Mouse (Mus musculus): ENCODE data around the gene Abcf1. TPM values are rescaled to one million over a fixed set of nuclear protein-coding genes. Genes with fewer than 3 reads are reported as not detected.

Gene Abcf1
- polyA plus RNA-seq, 1 experiment from 2014 or later, result 71.5 TPM

- TF ChIP-seq EP300 (optimal IDR thresholded peaks at IDR 0.05) (no peak), CTCF (IDR thresholded peaks at IDR 0.05; ENCODE audit: low read depth) (0 out of 2 replicates have a peak, but pooled peaks have one; percentile 10)
- peak; percentile 51 for DNase-seq (ENCODE audit: low spot score)
- H3K27me3 ChIP-seq (ENCODE audit: control insufficient read depth, insufficient read depth, low read length), result no peaks in the 10 kb centered on the region
- H3K27ac ChIP-seq (replicated peaks), result no peak overlapping the region
- no peak overlapping the region for H3K9ac ChIP-seq (ENCODE audit: low read length)
- no peak overlapping the region for H3K4me3 ChIP-seq (ENCODE audit: low read depth, low read length)
- no peaks in the 10 kb centered on the region for H3K36me3 ChIP-seq (ENCODE audit: control insufficient read depth, insufficient read depth, low read length)
- no peak for ATAC-seq (ENCODE audit: low FRiP score, low TSS enrichment)
- peak overlapping the region; percentile 3; the same call in 1 of the 2 replicates for H3K4me2 ChIP-seq (replicated peaks; ENCODE audit: low read depth)
- WGBS, result 51% methylated on average over 12 of the region's 12 CpGs
- H3K9me3 ChIP-seq (ENCODE audit: control insufficient read depth, low read length), result no peaks in the 10 kb centered on the region
- no peaks in the 10 kb centered on the region for H3K4me1 ChIP-seq (replicated peaks; ENCODE audit: control insufficient read depth, insufficient read depth)
These were observed 28.4 kb upstream of the Abcf1 start for GRCm38 (mm10) chr17:35997713-35998510.

GRCm38 (mm10) chr17:35996949-35997348, 27.4 kb upstream of the Abcf1 start:
- no peak overlapping the region for H3K27ac ChIP-seq (replicated peaks)
- no peak overlapping the region for H3K4me3 ChIP-seq (ENCODE audit: low read depth, low read length)
- peak; percentile 94 for DNase-seq (ENCODE audit: low spot score)
- no peaks in the 10 kb centered on the region for H3K36me3 ChIP-seq (ENCODE audit: control insufficient read depth, insufficient read depth, low read length)
- H3K9me3 ChIP-seq (ENCODE audit: control insufficient read depth, low read length), result no peaks in the 10 kb centered on the region
- H3K4me2 ChIP-seq (replicated peaks; ENCODE audit: low read depth), result no peak overlapping the region
- H3K4me1 ChIP-seq (replicated peaks; ENCODE audit: control insufficient read depth, insufficient read depth), result 0 out of 2 replicates have a peak, but pooled peaks cover 2% of the 10 kb centered on the region
- ATAC-seq (ENCODE audit: low FRiP score, low TSS enrichment), result peak; percentile 70
- H3K27me3 ChIP-seq (ENCODE audit: control insufficient read depth, insufficient read depth, low read length), result no peaks in the 10 kb centered on the region
- no peak overlapping the region for H3K9ac ChIP-seq (ENCODE audit: low read length)
- WGBS, result 2% methylated on average over 11 of the region's 11 CpGs
- TF ChIP-seq CTCF (IDR thresholded peaks at IDR 0.05; ENCODE audit: low read depth) (peak; percentile 99), EP300 (optimal IDR thresholded peaks at IDR 0.05) (no peak)

DNA sequence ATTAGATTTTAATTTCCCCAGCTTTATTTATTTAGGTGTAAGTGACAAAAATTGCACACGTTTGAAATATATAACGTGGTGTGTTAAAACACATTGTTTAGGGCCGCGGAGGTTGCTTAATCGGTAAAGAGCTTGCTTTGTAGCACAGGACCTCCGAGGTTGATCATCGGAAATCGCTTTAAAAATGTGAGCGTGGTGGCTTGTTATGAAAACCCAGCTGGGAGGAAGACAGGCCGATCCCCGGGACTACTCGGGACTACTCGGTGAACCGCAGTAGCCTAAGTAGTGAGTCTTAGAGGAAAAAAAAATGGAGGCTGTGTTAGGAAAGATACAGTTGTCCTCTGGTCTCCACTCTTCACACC, 25.3 kb upstream of the Abcf1 start:
- Histone ChIP-seq H3K27me3 (ENCODE audit: control insufficient read depth, insufficient read depth, low read length) (no peaks in the 10 kb centered on the region), H3K4me1 (replicated peaks; ENCODE audit: control insufficient read depth, insufficient read depth) (0 out of 2 replicates have a peak, but pooled peaks cover 2% of the 10 kb centered on the region), H3K9me3 (ENCODE audit: control insufficient read depth, low read length) (no peaks in the 10 kb centered on the region), H3K4me3 (ENCODE audit: low read depth, low read length) (peak overlapping the region; percentile 42), H3K9ac (ENCODE audit: low read length) (peak overlapping the region; percentile 38), H3K4me2 (replicated peaks; ENCODE audit: low read depth) (peak overlapping the region; percentile 70), H3K27ac (replicated peaks) (no peak overlapping the region; the same call in 1 of the 2 replicates), H3K36me3 (ENCODE audit: control insufficient read depth, insufficient read depth, low read length) (no peaks in the 10 kb centered on the region)
- TF ChIP-seq CTCF (IDR thresholded peaks at IDR 0.05; ENCODE audit: low read depth) (no peak), EP300 (optimal IDR thresholded peaks at IDR 0.05) (no peak)
- no peak for DNase-seq (ENCODE audit: low spot score)
- WGBS, result 6% methylated on average over 14 of the region's 14 CpGs
- no peak for ATAC-seq (ENCODE audit: low FRiP score, low TSS enrichment)

GRCm38 (mm10) chr17:35994175-35994878, 24.8 kb upstream of the Abcf1 start:
- 4% methylated on average over 31 of the region's 31 CpGs for WGBS
- Histone ChIP-seq H3K36me3 (ENCODE audit: control insufficient read depth, insufficient read depth, low read length) (no peaks in the 10 kb centered on the region; the same call in 1 of the 2 replicates), H3K4me3 (ENCODE audit: low read depth, low read length) (peak overlapping the region; percentile 42), H3K4me2 (replicated peaks; ENCODE audit: low read depth) (peak overlapping the region; percentile 70), H3K27ac (replicated peaks) (peak overlapping the region; percentile 0; the same call in 1 of the 2 replicates), H3K9ac (ENCODE audit: low read length) (peak overlapping the region; percentile 38), H3K27me3 (ENCODE audit: control insufficient read depth, insufficient read depth, low read length) (no peaks in the 10 kb centered on the region), H3K9me3 (ENCODE audit: control insufficient read depth, low read length) (no peaks in the 10 kb centered on the region), H3K4me1 (replicated peaks; ENCODE audit: control insufficient read depth, insufficient read depth) (0 out of 2 replicates have a peak, but pooled peaks cover 2% of the 10 kb centered on the region)
- DNase-seq (ENCODE audit: low spot score) (peak; percentile 81), ATAC-seq (ENCODE audit: low FRiP score, low TSS enrichment) (peak; percentile 69)
- no peak for TF ChIP-seq EP300 (optimal IDR thresholded peaks at IDR 0.05)
- TF ChIP-seq CTCF (IDR thresholded peaks at IDR 0.05; ENCODE audit: low read depth), result no peak

GRCm38 (mm10) chr17:35993675-35994074, 24.1 kb upstream of the Abcf1 start:
- Histone ChIP-seq H3K9me3 (ENCODE audit: control insufficient read depth, low read length) (no peaks in the 10 kb centered on the region), H3K4me3 (ENCODE audit: low read depth, low read length) (no peak overlapping the region), H3K4me1 (replicated peaks; ENCODE audit: control insufficient read depth, insufficient read depth) (0 out of 2 replicates have a peak, but pooled peaks cover 2% of the 10 kb centered on the region), H3K4me2 (replicated peaks; ENCODE audit: low read depth) (no peak overlapping the region), H3K27me3 (ENCODE audit: control insufficient read depth, insufficient read depth, low read length) (no peaks in the 10 kb centered on the region), H3K36me3 (ENCODE audit: control insufficient read depth, insufficient read depth, low read length) (no peaks in the 10 kb centered on the region; the same call in 1 of the 2 replicates), H3K9ac (ENCODE audit: low read length) (no peak overlapping the region), H3K27ac (replicated peaks) (no peak overlapping the region)
- TF ChIP-seq EP300 (optimal IDR thresholded peaks at IDR 0.05) (no peak), CTCF (IDR thresholded peaks at IDR 0.05; ENCODE audit: low read depth) (peak; percentile 99)
- DNase-seq (ENCODE audit: low spot score), result peak; percentile 89
- WGBS, result 5% methylated on average over 17 of the region's 17 CpGs
- ATAC-seq (ENCODE audit: low FRiP score, low TSS enrichment), result peak; percentile 73
